Mouse (Mus musculus) limb, embryonic 12.5 days (tissue): Measurements from ENCODE around the gene Prkce. TPM values are rescaled to one million over a fixed set of nuclear protein-coding genes. Genes with fewer than 3 reads are reported as not detected.
A peak's percentile ranks its signal among the peaks of the same experiment; 100 is the strongest.

Experiments
- ATAC-seq: fragments of 200-750 bp; cut with Nextera tagmentation; 2 replicates; pipeline ENCODE4 v1.8.0; 2017; ENCODE audit warnings: low read depth, moderate TSS enrichment; ENCODE audit not compliant: insufficient number of reproducible peaks, insufficient read depth, low FRiP score, low TSS enrichment
- H3K27ac ChIP-seq: fragments of 300-500 bp; sonication (generic); 2 replicates; pipeline ENCODE4 v1.5.1; 2016; ENCODE audit warnings: mild to moderate bottlenecking, moderate library complexity
- H3K27me3 ChIP-seq: fragments of 300-500 bp; sonication (generic); 2 replicates; pipeline ENCODE4 v1.6.1; 2016; ENCODE audit warnings: mild to moderate bottlenecking, moderate library complexity
- H3K36me3 ChIP-seq: fragments of 300-500 bp; sonication (generic); 2 replicates; pipeline ENCODE4 v1.6.1; 2016; ENCODE audit warnings: mild to moderate bottlenecking, moderate library complexity
- H3K4me1 ChIP-seq: fragments of 300-500 bp; sonication (generic); replicated peaks from 2 replicates; pipeline ENCODE4 v1.6.1; 2016
- H3K4me2 ChIP-seq: fragments of 300-500 bp; sonication (generic); 2 replicates; pipeline ENCODE4 v1.6.1; 2016; ENCODE audit warnings: mild to moderate bottlenecking, moderate library complexity
- H3K4me3 ChIP-seq: fragments of 300-500 bp; sonication (generic); replicated peaks from 2 replicates; pipeline ENCODE4 v1.5.1; 2016; ENCODE audit warnings: mild to moderate bottlenecking
- H3K9ac ChIP-seq: fragments of 300-500 bp; sonication (generic); replicated peaks from 2 replicates; pipeline ENCODE4 v1.6.1; 2016; ENCODE audit warnings: mild to moderate bottlenecking, moderate library complexity
- H3K9me3 ChIP-seq: fragments of 300-500 bp; sonication (generic); 2 replicates; pipeline ENCODE4 v1.6.1; 2016; ENCODE audit warnings: mild to moderate bottlenecking, moderate library complexity
- WGBS: fragments of 180-500 bp; shearing (Covaris S2); methylation state at CpG from one replicate; pipeline ENCODE4 v1.1.7; 2016; 5-methylcytosine and 5-hydroxymethylcytosine counted together
- polyA plus RNA-seq: library from polyadenylated mRNA; unstranded; fragments of >200 nt; fragmentation: Nextera tagmentation; extraction: Ambion mirVana; gene quantifications from 2 replicates; pipeline ENCODE4 v1.2.1, GENCODE M21; 2016

Prkce gene
- polyA plus RNA-seq, 1 experiment from 2014 or later: 7.7 TPM

GRCm38 (mm10) chr17:86611772-86612171 is 444.2 kb downstream of the Prkce start:
- WGBS: 70% methylated on average over 5 of the region's 5 CpGs
- ATAC-seq: no peak
- H3K9me3 ChIP-seq: no peaks in the 10 kb centered on the region
- H3K27me3 ChIP-seq: no peaks in the 10 kb centered on the region
- H3K4me2 ChIP-seq: no peak overlapping the region
- H3K4me3 ChIP-seq: no peak overlapping the region
- no peak overlapping the region for H3K27ac ChIP-seq
- no peak overlapping the region for H3K9ac ChIP-seq
- no peaks in the 10 kb centered on the region for H3K36me3 ChIP-seq
- 0 out of 2 replicates have a peak, but pooled peaks cover 3% of the 10 kb centered on the region for H3K4me1 ChIP-seq

DNA sequence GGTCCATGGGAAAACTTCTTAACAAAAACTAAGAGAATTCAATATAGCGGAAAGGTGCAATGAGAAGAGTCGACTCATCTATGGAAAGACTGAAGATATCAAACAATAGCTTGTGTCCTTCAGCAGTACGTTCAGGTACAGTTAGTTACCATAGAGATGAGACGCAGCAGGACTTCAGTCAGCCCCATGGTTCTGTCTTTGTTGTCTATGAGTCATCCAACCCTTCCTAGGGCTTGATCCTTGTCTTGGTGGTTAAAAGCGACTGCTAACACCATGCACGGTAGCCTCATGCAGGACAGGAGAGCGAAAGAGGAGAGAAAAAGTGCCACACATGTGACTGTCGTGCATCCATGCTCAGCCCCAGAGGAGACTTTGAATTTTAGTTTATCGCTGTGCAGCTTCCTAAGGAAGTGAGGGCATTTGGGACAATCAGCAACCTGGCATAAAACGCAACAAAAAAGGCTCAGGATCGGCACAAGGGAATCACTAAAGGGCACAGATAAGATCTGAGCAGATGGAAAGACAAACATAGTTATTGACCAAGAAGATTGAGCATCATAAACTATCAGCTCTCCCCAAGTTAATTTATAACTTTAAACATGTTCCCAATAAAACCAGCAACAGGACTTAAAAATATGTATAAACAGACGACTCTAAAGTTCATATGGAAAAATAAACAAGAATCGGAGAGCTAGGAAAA is 448.2 kb downstream of the Prkce start:
- H3K9ac ChIP-seq: no peak overlapping the region
- 88% methylated on average over 13 of the region's 13 CpGs for WGBS

DNA sequence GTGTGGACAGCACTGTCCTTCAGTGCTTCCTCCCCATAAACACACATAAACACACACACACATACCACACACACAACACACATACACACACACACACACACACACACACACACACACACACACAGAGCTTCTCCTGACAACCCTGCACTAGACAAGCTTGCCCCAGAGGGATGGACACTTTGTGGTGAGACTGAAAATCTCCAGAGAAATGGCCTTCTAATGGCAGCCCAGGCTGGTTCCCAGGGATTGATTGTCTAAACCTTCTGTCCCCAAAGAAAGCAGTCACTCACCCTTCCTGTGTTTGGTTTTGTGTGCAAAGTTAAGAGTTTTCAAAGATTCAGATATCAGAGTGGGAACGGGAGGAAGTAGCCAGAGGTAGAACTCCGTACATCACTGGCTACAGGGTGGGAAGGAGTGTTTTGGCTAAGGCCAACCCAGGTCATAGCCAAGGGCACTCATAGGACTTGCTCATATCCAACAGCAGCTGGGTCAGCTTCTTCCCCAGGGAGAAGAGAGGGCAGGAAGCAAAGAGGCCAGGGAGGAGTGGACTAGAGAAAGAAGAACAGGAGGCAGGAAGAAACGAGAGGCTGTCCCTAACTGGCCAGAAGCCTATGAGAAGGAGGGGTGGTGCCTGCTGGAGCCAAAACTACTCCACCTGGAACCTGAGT is 450.1 kb downstream of the Prkce start:
- 68% methylated on average over 3 of the region's 3 CpGs for WGBS
- H3K4me2 ChIP-seq: no peak overlapping the region

More for the DNA sequence above, 448.2 kb downstream of the Prkce start:
- no peak overlapping the region for H3K4me3 ChIP-seq
- H3K36me3 ChIP-seq: no peaks in the 10 kb centered on the region
- no peaks in the 10 kb centered on the region for H3K9me3 ChIP-seq
- no peak overlapping the region for H3K4me2 ChIP-seq
- H3K4me1 ChIP-seq: peaks cover 13% of the 10 kb centered on the region; the same call in 1 of the 2 replicates
- H3K27ac ChIP-seq: no peak overlapping the region
- no peaks in the 10 kb centered on the region for H3K27me3 ChIP-seq
- no peak for ATAC-seq

DNA sequence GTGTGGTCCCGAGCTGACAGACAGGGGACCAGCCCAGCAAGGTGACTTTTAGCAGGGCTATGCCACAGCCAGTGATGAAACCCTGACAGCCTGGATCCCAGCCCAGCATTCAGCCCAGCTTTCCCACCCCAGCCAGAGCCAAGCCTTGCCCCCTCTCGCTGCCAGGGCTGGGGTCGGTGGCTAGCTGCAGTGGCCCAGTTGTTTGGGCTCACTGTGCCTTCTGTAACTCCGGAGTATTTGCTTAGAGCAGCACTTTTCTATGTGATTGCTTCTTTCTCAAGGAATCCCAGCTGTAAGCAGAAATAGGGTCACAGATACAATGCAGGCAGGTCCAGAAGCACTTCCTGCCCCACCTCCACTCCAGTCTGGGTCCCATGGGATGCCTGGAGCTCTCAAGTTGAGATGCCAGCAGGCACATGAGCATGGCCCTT is 450.9 kb downstream of the Prkce start:
- WGBS: 78% methylated on average over 4 of the region's 4 CpGs
- no peaks in the 10 kb centered on the region for H3K27me3 ChIP-seq
- no peak overlapping the region for H3K27ac ChIP-seq
- H3K9ac ChIP-seq: no peak overlapping the region
- H3K9me3 ChIP-seq: no peaks in the 10 kb centered on the region
- H3K4me1 ChIP-seq: peaks cover 9% of the 10 kb centered on the region; the same call in 1 of the 2 replicates
- no peaks in the 10 kb centered on the region for H3K36me3 ChIP-seq
- H3K4me3 ChIP-seq: no peak overlapping the region
- ATAC-seq: no peak
- H3K4me2 ChIP-seq: no peak overlapping the region

More for the DNA sequence above, 450.1 kb downstream of the Prkce start:
- Histone ChIP-seq H3K4me1 (peaks cover 9% of the 10 kb centered on the region; the same call in 1 of the 2 replicates), H3K27ac (no peak overlapping the region), H3K9ac (no peak overlapping the region), H3K27me3 (no peaks in the 10 kb centered on the region), H3K9me3 (no peaks in the 10 kb centered on the region), H3K36me3 (no peaks in the 10 kb centered on the region), H3K4me3 (no peak overlapping the region)
- no peak for ATAC-seq

- no peaks in the 10 kb centered on the region for H3K27me3 ChIP-seq
- H3K4me2 ChIP-seq: no peak overlapping the region
- no peak overlapping the region for H3K4me3 ChIP-seq
- ATAC-seq: no peak
- H3K9me3 ChIP-seq: no peaks in the 10 kb centered on the region
- WGBS: 90% methylated on average over 3 of the region's 3 CpGs
- H3K9ac ChIP-seq: no peak overlapping the region
- peaks cover 8% of the 10 kb centered on the region; the same call in 1 of the 2 replicates for H3K4me1 ChIP-seq
- no peaks in the 10 kb centered on the region for H3K36me3 ChIP-seq
- H3K27ac ChIP-seq: 0 out of 2 replicates have a peak overlapping the region, but pooled peaks have one; percentile 23
These were observed 455.3 kb downstream of the Prkce start for GRCm38 (mm10) chr17:86622862-86623261.

DNA sequence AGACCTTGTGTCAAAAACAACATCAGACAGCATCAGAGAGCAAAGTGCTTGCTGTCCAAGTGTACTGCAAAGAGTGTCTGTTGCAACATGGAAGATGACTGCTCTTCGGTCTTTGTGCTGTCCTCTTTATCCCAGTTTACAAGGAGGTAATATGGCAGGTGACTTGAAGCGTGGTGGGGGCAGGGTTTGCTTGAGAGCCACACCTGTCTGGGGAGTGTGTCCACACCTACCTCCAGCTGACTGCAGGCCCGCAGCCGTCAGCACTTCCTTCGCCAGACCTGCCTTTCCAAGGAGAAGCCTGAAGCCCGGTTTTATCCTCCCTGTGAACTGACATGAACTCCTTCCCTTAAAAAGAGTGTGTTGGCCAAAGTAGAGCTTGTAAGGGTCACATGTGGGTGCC is 458.9 kb downstream of the Prkce start:
- 85% methylated on average over 6 of the region's 6 CpGs for WGBS
- no peak for ATAC-seq

GRCm38 (mm10) chr17:86633131-86633530 is 465.5 kb downstream of the Prkce start:
- no peak overlapping the region for H3K9ac ChIP-seq
- H3K4me2 ChIP-seq: no peak overlapping the region
- no peaks in the 10 kb centered on the region for H3K27me3 ChIP-seq
- 90% methylated on average over 4 of the region's 4 CpGs for WGBS
- no peak for ATAC-seq
- H3K9me3 ChIP-seq: no peaks in the 10 kb centered on the region
- no peak overlapping the region for H3K27ac ChIP-seq
- H3K36me3 ChIP-seq: peaks cover 4% of the 10 kb centered on the region; the same call in 1 of the 2 replicates
- H3K4me3 ChIP-seq: no peak overlapping the region
- no peaks in the 10 kb centered on the region for H3K4me1 ChIP-seq

More for the DNA sequence above, 458.9 kb downstream of the Prkce start:
- H3K9ac ChIP-seq: no peak overlapping the region
- H3K4me2 ChIP-seq: no peak overlapping the region
- H3K27ac ChIP-seq: no peak overlapping the region
- H3K36me3 ChIP-seq: peaks cover 4% of the 10 kb centered on the region; the same call in 1 of the 2 replicates
- H3K4me1 ChIP-seq: no peaks in the 10 kb centered on the region
- no peaks in the 10 kb centered on the region for H3K27me3 ChIP-seq
- H3K4me3 ChIP-seq: no peak overlapping the region
- no peaks in the 10 kb centered on the region for H3K9me3 ChIP-seq

DNA sequence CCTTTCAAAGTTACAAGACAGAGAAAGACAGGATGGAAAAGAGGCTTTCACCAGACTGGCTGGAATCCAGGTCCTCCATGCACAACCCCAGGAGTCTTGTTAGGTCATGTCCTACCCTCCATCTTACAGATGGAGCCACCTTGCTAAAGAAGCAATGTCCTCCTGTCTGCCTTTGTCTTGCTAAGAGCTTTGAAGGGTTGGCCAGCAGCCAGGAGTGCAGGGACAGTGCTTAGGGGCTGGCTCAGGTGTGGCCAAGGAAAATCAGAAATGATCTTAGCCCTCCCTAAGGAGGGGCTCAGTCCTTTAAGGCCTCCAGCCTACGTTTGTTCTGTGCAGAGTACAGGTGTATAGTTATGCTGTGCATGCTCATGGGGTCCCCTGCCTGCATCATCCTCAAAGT is 469.7 kb downstream of the Prkce start:
- H3K4me1 ChIP-seq: no peaks in the 10 kb centered on the region
- H3K27me3 ChIP-seq: no peaks in the 10 kb centered on the region
- H3K9me3 ChIP-seq: no peaks in the 10 kb centered on the region
- ATAC-seq: no peak
- H3K36me3 ChIP-seq: no peaks in the 10 kb centered on the region
- H3K9ac ChIP-seq: no peak overlapping the region
- H3K4me2 ChIP-seq: no peak overlapping the region
- H3K4me3 ChIP-seq: no peak overlapping the region
- H3K27ac ChIP-seq: no peak overlapping the region
- 95% methylated on average over 1 of the region's 1 CpGs for WGBS

DNA sequence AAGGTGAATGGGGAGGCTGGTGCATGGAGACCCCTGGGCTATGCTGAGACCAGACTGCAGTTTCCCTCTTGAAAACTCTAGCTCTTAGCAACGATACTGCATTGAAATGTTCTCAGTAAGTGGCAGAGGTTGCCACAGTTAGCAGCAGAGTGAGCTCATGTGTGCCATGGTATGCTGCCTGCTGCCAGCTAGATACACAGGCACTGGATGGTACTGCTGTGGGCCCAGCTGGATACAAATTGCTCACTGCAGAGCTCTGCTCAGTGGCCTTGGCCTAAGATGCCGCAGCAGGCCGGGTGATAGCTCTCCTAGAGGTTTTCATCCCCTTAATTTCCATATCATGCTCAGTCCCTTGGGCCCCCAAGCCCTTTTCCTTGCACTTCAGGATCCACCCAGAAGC is 471.7 kb downstream of the Prkce start:
- ATAC-seq: no peak
- Histone ChIP-seq H3K9ac (no peak overlapping the region), H3K4me3 (no peak overlapping the region), H3K36me3 (no peaks in the 10 kb centered on the region), H3K4me1 (no peaks in the 10 kb centered on the region), H3K27ac (no peak overlapping the region), H3K4me2 (no peak overlapping the region), H3K9me3 (no peaks in the 10 kb centered on the region), H3K27me3 (no peaks in the 10 kb centered on the region)
- WGBS: 84% methylated on average over 3 of the region's 3 CpGs

- Histone ChIP-seq H3K36me3 (no peaks in the 10 kb centered on the region), H3K4me3 (no peak overlapping the region), H3K4me2 (no peak overlapping the region), H3K9me3 (no peaks in the 10 kb centered on the region), H3K9ac (no peak overlapping the region), H3K4me1 (no peaks in the 10 kb centered on the region), H3K27ac (no peak overlapping the region), H3K27me3 (no peaks in the 10 kb centered on the region)
- ATAC-seq: no peak
- 93% methylated on average over 3 of the region's 3 CpGs for WGBS
These were observed 479.6 kb downstream of the Prkce start for GRCm38 (mm10) chr17:86647226-86647625.

DNA sequence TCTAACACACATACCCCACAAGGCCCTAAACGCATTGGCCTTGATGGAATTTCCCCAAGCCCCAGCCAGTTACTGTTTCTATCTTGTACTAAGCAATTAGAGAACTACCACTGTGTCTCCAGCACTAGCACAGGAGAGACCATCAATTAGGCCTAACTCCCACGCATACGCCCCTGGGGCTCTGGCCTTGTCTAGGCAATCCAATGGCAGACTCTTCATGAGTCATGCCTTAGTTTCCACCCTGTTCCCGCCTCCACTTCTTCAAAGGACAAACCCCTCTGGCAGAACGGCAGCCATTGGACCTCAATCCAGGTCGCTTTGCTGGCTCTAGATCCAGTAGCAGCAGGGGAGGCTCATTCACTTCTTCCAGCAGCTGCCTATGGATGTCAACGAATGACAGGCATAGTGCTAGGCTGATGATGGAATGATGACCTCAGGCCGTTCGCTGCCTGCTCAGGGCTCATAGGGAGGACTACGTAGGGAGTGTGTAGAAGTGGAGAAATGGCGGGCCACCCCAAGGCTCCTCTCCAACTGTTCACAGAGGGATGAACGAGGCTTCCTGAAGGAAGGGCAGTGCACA is 481.4 kb downstream of the Prkce start:
- no peaks in the 10 kb centered on the region for H3K9me3 ChIP-seq
- no peak overlapping the region for H3K4me2 ChIP-seq
- no peaks in the 10 kb centered on the region for H3K27me3 ChIP-seq
- no peak overlapping the region for H3K27ac ChIP-seq
- ATAC-seq: no peak
- H3K4me1 ChIP-seq: no peaks in the 10 kb centered on the region
- H3K36me3 ChIP-seq: no peaks in the 10 kb centered on the region
- WGBS: 83% methylated on average over 12 of the region's 12 CpGs
- H3K9ac ChIP-seq: no peak overlapping the region
- no peak overlapping the region for H3K4me3 ChIP-seq
